Mouse (Mus musculus): Measurements from ENCODE around the gene Sgip1. TPM values are rescaled to one million over a fixed set of nuclear protein-coding genes. Genes with fewer than 3 reads are reported as not detected.

The Sgip1 gene
- polyA plus RNA-seq (2012; rRNA removed): 8.6 and 10.3 TPM in 2 replicates

DNA sequence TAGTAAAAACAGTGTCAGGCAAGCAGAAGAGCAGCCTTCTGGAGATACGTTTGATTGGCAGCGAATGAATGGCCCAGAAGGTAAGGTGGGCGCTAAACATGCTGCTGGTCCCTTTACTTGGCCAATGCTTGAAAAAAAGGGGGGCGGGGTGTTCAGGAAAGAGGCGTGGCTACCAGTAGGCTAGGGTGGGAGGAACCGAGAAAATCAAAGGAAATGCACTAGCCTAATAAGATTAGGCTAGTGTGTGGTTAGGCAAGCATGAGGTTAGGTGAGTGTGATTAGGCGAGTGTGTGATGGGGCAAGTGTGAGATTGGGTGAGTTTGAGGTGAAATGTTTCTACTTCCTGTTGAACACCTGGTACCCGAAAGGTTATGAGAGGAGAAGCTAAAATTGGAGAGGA lies at the start of gene Sgip1:
TSS of gene Sgip1 (plus strand) at position 11 of the 400 bp plus-strand sequence.
- no peaks in the 10 kb centered on the region for H3K27me3 ChIP-seq (ENCODE audit: control insufficient read depth, insufficient read depth, low read length)
- no peaks in the 10 kb centered on the region for H3K36me3 ChIP-seq (ENCODE audit: control insufficient read depth, insufficient read depth, low read length)
- TF ChIP-seq CTCF (IDR thresholded peaks at IDR 0.05; ENCODE audit: control insufficient read depth, insufficient read depth, insufficient replicate concordance, low read depth, low read length): no peak
- TF ChIP-seq POLR2A (IDR thresholded peaks at IDR 0.05; ENCODE audit: control insufficient read depth, low read depth, low read length): 0 out of 2 replicates have a peak, but pooled peaks have one; percentile 25

DNA sequence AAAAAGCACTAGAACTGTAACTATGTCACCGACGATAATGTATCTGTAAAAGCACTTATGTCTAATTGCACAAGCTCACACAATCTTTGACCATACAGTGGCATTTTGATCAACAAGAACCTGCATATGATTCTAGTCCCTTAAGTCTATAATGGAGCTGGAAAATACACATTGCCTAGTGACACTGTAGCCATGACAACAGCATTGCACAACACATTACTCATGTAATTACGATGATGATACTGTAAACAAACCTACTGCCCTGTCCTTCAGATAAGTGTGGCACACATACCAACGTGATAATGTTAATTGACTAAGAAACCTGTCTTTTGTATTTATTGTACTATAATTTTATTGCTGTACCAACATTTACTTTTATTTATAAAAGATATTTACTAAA lies 49.7 kb upstream of the Sgip1 start:
- H3K4me1 ChIP-seq (ENCODE audit: control insufficient read depth, insufficient read depth, low read length): no peaks in the 10 kb centered on the region
- no peaks in the 10 kb centered on the region for H3K27me3 ChIP-seq (ENCODE audit: control insufficient read depth, insufficient read depth, low read length)
- no peak overlapping the region for H3K27ac ChIP-seq (ENCODE audit: control insufficient read depth, insufficient read depth, low read depth, low read length)
- no peak for TF ChIP-seq CTCF (IDR thresholded peaks at IDR 0.05; ENCODE audit: control insufficient read depth, insufficient read depth, insufficient replicate concordance, low read depth, low read length)
- TF ChIP-seq POLR2A (IDR thresholded peaks at IDR 0.05; ENCODE audit: control insufficient read depth, low read depth, low read length): no peak
- H3K36me3 ChIP-seq (ENCODE audit: control insufficient read depth, insufficient read depth, low read length): no peaks in the 10 kb centered on the region
- no peak overlapping the region for H3K4me3 ChIP-seq (ENCODE audit: control insufficient read depth, low read depth, low read length)

More for the DNA sequence above, at the start of gene Sgip1:
- Histone ChIP-seq H3K4me3 (ENCODE audit: control insufficient read depth, low read depth, low read length) (peak within 1 kb of the TSS; percentile 76), H3K4me1 (ENCODE audit: control insufficient read depth, insufficient read depth, low read length) (no peaks in the 10 kb centered on the region), H3K27ac (ENCODE audit: control insufficient read depth, insufficient read depth, low read depth, low read length) (no peak within 1 kb of the TSS)

- Histone ChIP-seq H3K4me3 (ENCODE audit: control insufficient read depth, low read depth, low read length) (no peak overlapping the region), H3K36me3 (ENCODE audit: control insufficient read depth, insufficient read depth, low read length) (no peaks in the 10 kb centered on the region)
These were observed 43.1 kb upstream of the Sgip1 start for GRCm38 (mm10) chr4:102697966-102698365.

DNA sequence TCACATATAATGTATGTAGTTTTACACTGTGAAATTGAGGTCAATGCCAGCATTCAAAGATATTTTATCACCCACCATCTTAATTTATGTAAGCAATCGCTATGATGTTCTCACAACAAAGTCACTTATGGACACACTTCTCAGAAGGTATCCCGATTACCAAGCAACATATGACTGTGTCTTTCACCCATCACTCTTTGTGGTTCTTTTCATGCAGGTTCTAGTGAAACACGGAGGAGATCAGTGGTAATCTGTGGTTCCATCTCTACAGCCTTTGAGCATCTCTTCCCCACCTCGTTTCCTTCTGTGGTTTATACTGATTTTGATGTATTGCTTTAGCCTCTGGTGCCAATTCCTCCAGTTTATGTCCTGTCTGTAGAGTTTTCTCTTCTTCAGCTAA lies 29.4 kb upstream of the Sgip1 start:
- Histone ChIP-seq H3K4me1 (ENCODE audit: control insufficient read depth, insufficient read depth, low read length) (no peaks in the 10 kb centered on the region), H3K4me3 (ENCODE audit: control insufficient read depth, low read depth, low read length) (no peak overlapping the region), H3K27me3 (ENCODE audit: control insufficient read depth, insufficient read depth, low read length) (no peaks in the 10 kb centered on the region), H3K27ac (ENCODE audit: control insufficient read depth, insufficient read depth, low read depth, low read length) (no peak overlapping the region), H3K36me3 (ENCODE audit: control insufficient read depth, insufficient read depth, low read length) (no peaks in the 10 kb centered on the region)
- TF ChIP-seq POLR2A (IDR thresholded peaks at IDR 0.05; ENCODE audit: control insufficient read depth, low read depth, low read length) (no peak), CTCF (IDR thresholded peaks at IDR 0.05; ENCODE audit: control insufficient read depth, insufficient read depth, insufficient replicate concordance, low read depth, low read length) (no peak)

More at GRCm38 (mm10) chr4:102697966-102698365, 43.1 kb upstream of the Sgip1 start:
- TF ChIP-seq POLR2A (IDR thresholded peaks at IDR 0.05; ENCODE audit: control insufficient read depth, low read depth, low read length): no peak
- TF ChIP-seq CTCF (IDR thresholded peaks at IDR 0.05; ENCODE audit: control insufficient read depth, insufficient read depth, insufficient replicate concordance, low read depth, low read length): no peak
- H3K4me1 ChIP-seq (ENCODE audit: control insufficient read depth, insufficient read depth, low read length): no peaks in the 10 kb centered on the region
- no peak overlapping the region for H3K27ac ChIP-seq (ENCODE audit: control insufficient read depth, insufficient read depth, low read depth, low read length)
- no peaks in the 10 kb centered on the region for H3K27me3 ChIP-seq (ENCODE audit: control insufficient read depth, insufficient read depth, low read length)

DNA sequence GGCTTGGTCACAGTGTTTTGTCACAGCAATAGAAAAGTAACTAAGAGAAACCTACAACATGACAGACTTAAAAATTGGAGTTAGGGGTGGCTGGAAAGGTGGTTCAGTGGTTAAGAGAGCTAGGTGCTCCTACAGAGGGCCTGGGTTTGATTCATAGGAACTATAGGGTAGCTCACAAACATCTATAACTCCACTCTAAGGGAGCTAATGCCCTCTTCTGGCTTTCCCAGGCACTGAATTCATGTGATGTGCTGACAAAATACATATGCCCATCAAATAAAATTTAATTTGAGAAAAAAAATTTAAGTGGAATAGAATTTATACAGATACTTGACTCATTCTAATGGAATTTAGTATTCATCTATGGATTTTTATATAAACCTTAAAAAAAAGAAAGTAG lies 25.6 kb upstream of the Sgip1 start:
- TF ChIP-seq CTCF (IDR thresholded peaks at IDR 0.05; ENCODE audit: control insufficient read depth, insufficient read depth, insufficient replicate concordance, low read depth, low read length): no peak
- Histone ChIP-seq H3K4me3 (ENCODE audit: control insufficient read depth, low read depth, low read length) (no peak overlapping the region), H3K27ac (ENCODE audit: control insufficient read depth, insufficient read depth, low read depth, low read length) (no peak overlapping the region), H3K4me1 (ENCODE audit: control insufficient read depth, insufficient read depth, low read length) (no peaks in the 10 kb centered on the region), H3K27me3 (ENCODE audit: control insufficient read depth, insufficient read depth, low read length) (no peaks in the 10 kb centered on the region), H3K36me3 (ENCODE audit: control insufficient read depth, insufficient read depth, low read length) (no peaks in the 10 kb centered on the region)

DNA sequence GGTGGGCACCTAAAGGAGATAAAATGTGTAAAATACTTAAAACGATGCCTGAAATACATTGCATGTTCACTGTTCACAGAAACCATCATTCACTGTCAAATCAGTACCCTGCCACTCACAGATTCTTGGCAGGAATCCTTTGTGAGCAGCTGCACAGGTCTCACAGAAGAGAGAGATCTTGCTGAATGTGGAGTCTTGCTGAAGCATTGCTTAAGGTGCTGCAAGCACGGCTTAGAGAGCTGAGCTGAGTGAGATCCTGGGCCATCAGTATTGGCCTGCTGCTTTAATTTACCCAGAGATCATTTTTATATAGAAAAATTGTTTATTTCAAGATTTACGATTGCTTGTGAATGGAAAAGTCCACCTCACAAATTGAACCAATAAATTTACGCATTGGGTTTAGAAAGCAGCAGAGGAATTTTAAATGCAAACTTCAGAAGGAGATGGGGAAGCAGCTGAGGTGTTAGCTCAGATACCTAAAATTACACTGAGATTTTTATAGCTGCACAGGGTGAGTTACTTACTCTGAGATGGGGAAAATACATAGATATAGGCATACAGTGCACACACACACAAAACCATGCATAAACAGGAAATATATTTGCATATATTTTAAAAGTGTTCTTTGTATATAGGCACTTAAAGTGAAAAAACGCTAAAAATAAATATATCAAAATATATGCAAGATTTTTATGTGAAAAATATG lies 23.8 kb upstream of the Sgip1 start:
- H3K27me3 ChIP-seq (ENCODE audit: control insufficient read depth, insufficient read depth, low read length): no peaks in the 10 kb centered on the region
- no peaks in the 10 kb centered on the region for H3K4me1 ChIP-seq (ENCODE audit: control insufficient read depth, insufficient read depth, low read length)
- no peak overlapping the region for H3K4me3 ChIP-seq (ENCODE audit: control insufficient read depth, low read depth, low read length)
- no peak overlapping the region for H3K27ac ChIP-seq (ENCODE audit: control insufficient read depth, insufficient read depth, low read depth, low read length)
- no peaks in the 10 kb centered on the region for H3K36me3 ChIP-seq (ENCODE audit: control insufficient read depth, insufficient read depth, low read length)
- TF ChIP-seq POLR2A (IDR thresholded peaks at IDR 0.05; ENCODE audit: control insufficient read depth, low read depth, low read length) (no peak), CTCF (IDR thresholded peaks at IDR 0.05; ENCODE audit: control insufficient read depth, insufficient read depth, insufficient replicate concordance, low read depth, low read length) (no peak)

DNA sequence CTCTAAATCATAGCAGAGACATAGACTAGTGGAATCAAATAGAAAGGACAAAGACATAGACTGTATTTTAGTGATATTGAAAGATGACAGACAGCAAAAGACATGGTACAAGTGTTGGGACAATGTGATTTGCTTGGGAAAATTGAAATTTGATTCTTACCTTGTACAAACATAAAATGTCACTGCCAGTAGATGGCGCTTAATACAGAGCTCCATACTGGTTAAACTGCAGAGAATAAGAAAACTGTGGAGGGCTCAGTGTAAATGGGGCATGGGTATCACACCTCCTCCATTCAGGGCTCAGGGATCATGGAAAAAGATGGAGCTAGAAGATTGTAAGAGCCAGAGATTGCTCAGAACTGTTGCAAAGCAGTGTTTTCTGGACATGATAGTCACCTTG lies 21.6 kb upstream of the Sgip1 start:
- no peaks in the 10 kb centered on the region for H3K36me3 ChIP-seq (ENCODE audit: control insufficient read depth, insufficient read depth, low read length)
- no peak overlapping the region for H3K27ac ChIP-seq (ENCODE audit: control insufficient read depth, insufficient read depth, low read depth, low read length)
- no peaks in the 10 kb centered on the region for H3K4me1 ChIP-seq (ENCODE audit: control insufficient read depth, insufficient read depth, low read length)
- H3K27me3 ChIP-seq (ENCODE audit: control insufficient read depth, insufficient read depth, low read length): no peaks in the 10 kb centered on the region
- no peak for TF ChIP-seq CTCF (IDR thresholded peaks at IDR 0.05; ENCODE audit: control insufficient read depth, insufficient read depth, insufficient replicate concordance, low read depth, low read length)
- TF ChIP-seq POLR2A (IDR thresholded peaks at IDR 0.05; ENCODE audit: control insufficient read depth, low read depth, low read length): no peak
- H3K4me3 ChIP-seq (ENCODE audit: control insufficient read depth, low read depth, low read length): no peak overlapping the region

All from testis, adult 2 months (tissue).